Mouse (Mus musculus) stomach, embryonic 16.5 days (tissue): ENCODE results near the gene Cacnb4. TPM values are rescaled to one million over a fixed set of nuclear protein-coding genes. Genes with fewer than 3 reads are reported as not detected.

Experiments
- ATAC-seq: fragments of 200-750 bp; cut with Nextera tagmentation; 2 replicates; pipeline ENCODE4 v1.8.0; 2017; ENCODE audit warnings: moderate number of reproducible peaks, moderate TSS enrichment; ENCODE audit not compliant: insufficient read depth, low FRiP score
- H3K27ac ChIP-seq: fragments of 300-500 bp; sonication (generic); 2 replicates; pipeline ENCODE4 v1.5.1; 2014; ENCODE audit warnings: low read length
- H3K27me3 ChIP-seq: fragments of 300-500 bp; sonication (generic); 2 replicates; pipeline ENCODE4 v1.6.1; 2014; ENCODE audit warnings: low read length, control low read depth, mixed read lengths; ENCODE audit not compliant: control insufficient read depth, insufficient read depth
- H3K36me3 ChIP-seq: fragments of 300-500 bp; sonication (generic); 2 replicates; pipeline ENCODE4 v1.6.1; 2014; ENCODE audit warnings: low read length; ENCODE audit not compliant: control insufficient read depth, insufficient read depth
- H3K4me1 ChIP-seq: fragments of 300-500 bp; sonication (generic); 2 replicates; pipeline ENCODE4 v1.6.1; 2014; ENCODE audit warnings: low read length, control low read depth, mixed read lengths; ENCODE audit not compliant: control insufficient read depth, insufficient read depth
- H3K4me2 ChIP-seq: fragments of 300-500 bp; sonication (generic); 2 replicates; pipeline ENCODE4 v1.6.1; 2014; ENCODE audit warnings: low read depth, low read length, mixed read lengths
- H3K4me3 ChIP-seq: fragments of 300-500 bp; sonication (generic); replicated peaks from 2 replicates; pipeline ENCODE4 v1.5.1; 2014; ENCODE audit warnings: mild to moderate bottlenecking, low read length
- H3K9ac ChIP-seq: fragments of 300-500 bp; sonication (generic); 2 replicates; pipeline ENCODE4 v1.6.1; 2014; ENCODE audit warnings: low read length
- H3K9me3 ChIP-seq: fragments of 300-500 bp; sonication (generic); replicated peaks from 2 replicates; pipeline ENCODE4 v1.6.1; 2016; ENCODE audit warnings: low read length, control low read depth; ENCODE audit not compliant: control insufficient read depth
- WGBS: fragments of 180-500 bp; shearing (Covaris S2); extraction: QIAGEN DNeasy Blood & Tissue Kit; methylation state at CpG from one replicate; pipeline ENCODE4 v1.1.7; 2014; 5-methylcytosine and 5-hydroxymethylcytosine counted together
- polyA plus RNA-seq: library from polyadenylated mRNA; unstranded; fragments of >200 nt; fragmentation: Nextera tagmentation; extraction: Ambion mirVana; gene quantifications from 2 replicates; pipeline ENCODE4 v1.2.1, GENCODE M21; 2015

Gene Cacnb4
- polyA plus RNA-seq, 1 experiment from 2014 or later = 1.1 TPM

- Histone ChIP-seq H3K4me2 (peak overlapping the region; percentile 57), H3K9ac (0 out of 2 replicates have a peak overlapping the region, but pooled peaks have one; percentile 46), H3K4me1 (peaks cover 12% of the 10 kb centered on the region), H3K27ac (no peak overlapping the region), H3K27me3 (no peaks in the 10 kb centered on the region), H3K9me3 (no peaks in the 10 kb centered on the region), H3K4me3 (peak overlapping the region; percentile 94), H3K36me3 (no peaks in the 10 kb centered on the region)
- WGBS = 35% methylated on average over 8 of the region's 8 CpGs
- ATAC-seq = no peak
These were observed 253.6 kb downstream of the Cacnb4 start for GRCm38 (mm10) chr2:52422871-52423610.

DNA sequence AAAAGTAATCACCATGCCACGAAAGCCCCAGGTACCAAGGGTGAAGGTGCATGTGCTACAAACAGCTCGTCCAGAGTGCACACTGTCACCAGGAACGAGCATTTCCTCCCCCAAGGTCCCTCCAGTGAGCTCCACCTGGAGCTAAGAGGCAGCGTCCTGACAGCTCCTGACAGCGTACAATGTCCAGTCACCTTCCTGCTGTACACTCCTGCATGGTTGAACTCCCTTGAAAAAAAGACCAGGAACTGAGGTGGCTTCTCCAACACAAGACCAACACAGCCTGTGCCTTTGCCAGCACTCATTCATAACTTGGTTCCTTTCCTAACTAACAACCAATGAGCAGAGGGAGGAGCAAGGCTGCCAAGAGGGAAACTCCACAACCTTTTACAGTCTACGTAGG lies 255.4 kb downstream of the Cacnb4 start:
- H3K9ac ChIP-seq = no peak overlapping the region
- H3K9me3 ChIP-seq = no peaks in the 10 kb centered on the region
- H3K4me1 ChIP-seq = peaks cover 12% of the 10 kb centered on the region
- ATAC-seq = no peak
- H3K4me2 ChIP-seq = 0 out of 2 replicates have a peak overlapping the region, but pooled peaks have one; percentile 21
- H3K36me3 ChIP-seq = peaks cover under 1% of the 10 kb centered on the region; the same call in 1 of the 2 replicates
- WGBS = 51% methylated on average over 6 of the region's 6 CpGs
- H3K27me3 ChIP-seq = no peaks in the 10 kb centered on the region
- peak overlapping the region; percentile 5; the same call in 1 of the 2 replicates for H3K27ac ChIP-seq
- no peak overlapping the region for H3K4me3 ChIP-seq

GRCm38 (mm10) chr2:52420001-52420710 lies 256.5 kb downstream of the Cacnb4 start:
- ATAC-seq = no peak

GRCm38 (mm10) chr2:52419295-52419694 lies 257.3 kb downstream of the Cacnb4 start:
- no peak overlapping the region for H3K4me2 ChIP-seq
- H3K27me3 ChIP-seq = no peaks in the 10 kb centered on the region
- H3K36me3 ChIP-seq = peaks cover 11% of the 10 kb centered on the region
- H3K4me1 ChIP-seq = peaks cover 12% of the 10 kb centered on the region
- no peak overlapping the region for H3K4me3 ChIP-seq
- WGBS = 73% methylated on average over 6 of the region's 6 CpGs
- H3K9me3 ChIP-seq = peaks cover 3% of the 10 kb centered on the region; the same call in 1 of the 2 replicates
- ATAC-seq = no peak
- no peak overlapping the region for H3K27ac ChIP-seq
- no peak overlapping the region for H3K9ac ChIP-seq

More at GRCm38 (mm10) chr2:52420001-52420710, 256.5 kb downstream of the Cacnb4 start:
- H3K4me1 ChIP-seq = peaks cover 12% of the 10 kb centered on the region
- H3K9ac ChIP-seq = no peak overlapping the region
- H3K4me2 ChIP-seq = no peak overlapping the region
- H3K27me3 ChIP-seq = no peaks in the 10 kb centered on the region
- no peak overlapping the region for H3K4me3 ChIP-seq
- H3K9me3 ChIP-seq = peaks cover 3% of the 10 kb centered on the region; the same call in 1 of the 2 replicates
- 83% methylated on average over 7 of the region's 7 CpGs for WGBS
- H3K36me3 ChIP-seq = peaks cover 11% of the 10 kb centered on the region
- H3K27ac ChIP-seq = no peak overlapping the region

DNA sequence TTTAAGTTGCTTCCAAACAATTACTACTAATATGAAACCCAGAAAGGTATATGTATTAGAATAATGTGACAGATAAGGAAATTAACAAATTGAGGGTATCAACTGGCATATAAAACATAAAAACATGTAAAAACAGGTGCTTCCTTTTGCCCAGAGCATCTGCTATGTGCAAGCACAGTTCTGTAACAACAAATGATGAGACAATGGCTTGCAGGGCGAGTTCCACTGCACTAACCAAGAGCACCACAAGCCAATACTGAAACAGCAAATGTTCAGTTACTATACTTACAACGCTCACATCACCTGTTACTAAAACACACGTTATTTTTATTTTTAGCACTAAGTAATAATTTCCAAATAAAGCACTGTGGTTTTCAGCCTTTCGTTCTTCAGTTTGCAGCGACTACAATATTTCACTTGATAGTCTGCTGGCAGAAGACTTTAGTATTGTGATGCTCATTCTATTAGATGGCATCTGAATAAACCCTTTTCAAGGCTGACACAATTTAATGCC lies 264.1 kb downstream of the Cacnb4 start:
- ATAC-seq = no peak
- WGBS = 95% methylated on average over 5 of the region's 5 CpGs
- H3K27me3 ChIP-seq = no peaks in the 10 kb centered on the region
- H3K27ac ChIP-seq = no peak overlapping the region
- no peak overlapping the region for H3K4me2 ChIP-seq
- H3K4me1 ChIP-seq = no peaks in the 10 kb centered on the region
- no peak overlapping the region for H3K9ac ChIP-seq
- H3K36me3 ChIP-seq = peaks cover 52% of the 10 kb centered on the region
- peaks cover 26% of the 10 kb centered on the region for H3K9me3 ChIP-seq
- H3K4me3 ChIP-seq = no peak overlapping the region

- Histone ChIP-seq H3K9me3 (peaks cover 17% of the 10 kb centered on the region), H3K9ac (no peak overlapping the region), H3K36me3 (peaks cover 53% of the 10 kb centered on the region), H3K27ac (no peak overlapping the region), H3K27me3 (no peaks in the 10 kb centered on the region), H3K4me1 (no peaks in the 10 kb centered on the region), H3K4me3 (no peak overlapping the region), H3K4me2 (no peak overlapping the region)
- ATAC-seq = no peak
- 87% methylated on average over 1 of the region's 1 CpGs for WGBS
These were observed 270.2 kb downstream of the Cacnb4 start for GRCm38 (mm10) chr2:52406480-52406879.

DNA sequence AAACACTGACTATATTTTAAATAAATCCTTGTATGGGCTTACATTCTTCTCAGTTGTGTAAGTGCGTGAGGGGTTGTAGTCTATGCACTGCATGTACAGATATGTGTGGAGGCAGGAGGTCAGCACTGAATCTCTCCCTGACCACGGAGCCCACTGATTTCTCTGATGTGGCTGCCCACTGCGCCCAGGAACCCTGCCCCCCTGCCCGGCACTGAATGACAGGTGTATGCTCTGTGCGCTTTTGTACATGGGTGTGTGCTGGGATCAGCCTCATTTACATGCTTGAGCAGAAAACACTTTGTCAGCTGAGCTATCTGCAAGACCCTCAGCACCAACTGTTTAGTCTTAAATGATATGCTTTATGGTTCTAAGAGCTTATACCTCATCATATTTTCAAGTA lies 271.4 kb downstream of the Cacnb4 start:
- 89% methylated on average over 5 of the region's 5 CpGs for WGBS
- H3K36me3 ChIP-seq = peaks cover 43% of the 10 kb centered on the region

DNA sequence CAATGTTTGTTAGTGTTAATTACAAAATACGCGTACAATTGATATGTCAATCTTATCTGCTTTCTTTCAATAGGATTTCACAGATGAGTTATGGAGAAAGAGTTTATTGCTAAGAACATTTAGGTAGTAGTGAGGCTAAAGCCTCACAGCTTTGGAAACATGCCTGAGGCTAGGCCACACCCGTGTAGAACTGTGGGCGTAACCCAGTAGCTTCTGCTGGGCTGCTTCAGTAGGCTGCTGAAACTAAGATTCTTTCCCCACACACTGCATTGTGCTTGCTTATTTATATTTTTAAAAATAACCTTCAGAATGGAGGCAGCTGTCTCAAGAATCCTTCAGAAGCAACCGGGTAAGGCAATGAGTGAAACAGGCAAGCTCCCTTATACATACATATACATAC lies 282.1 kb downstream of the Cacnb4 start:
- Histone ChIP-seq H3K4me1 (no peaks in the 10 kb centered on the region), H3K27ac (no peak overlapping the region), H3K9me3 (no peaks in the 10 kb centered on the region), H3K27me3 (no peaks in the 10 kb centered on the region), H3K36me3 (no peaks in the 10 kb centered on the region), H3K4me2 (no peak overlapping the region), H3K9ac (no peak overlapping the region), H3K4me3 (no peak overlapping the region)
- WGBS = 76% methylated on average over 5 of the region's 5 CpGs
- no peak for ATAC-seq

More for the DNA sequence above, 271.4 kb downstream of the Cacnb4 start:
- Histone ChIP-seq H3K4me1 (no peaks in the 10 kb centered on the region), H3K9ac (no peak overlapping the region), H3K9me3 (peaks cover 6% of the 10 kb centered on the region), H3K27ac (no peak overlapping the region), H3K27me3 (no peaks in the 10 kb centered on the region), H3K4me3 (no peak overlapping the region), H3K4me2 (no peak overlapping the region)
- no peak for ATAC-seq

GRCm38 (mm10) chr2:52390415-52390975 lies 286.1 kb downstream of the Cacnb4 start:
- Histone ChIP-seq H3K4me3 (no peak overlapping the region), H3K9me3 (no peaks in the 10 kb centered on the region), H3K27ac (no peak overlapping the region), H3K36me3 (no peaks in the 10 kb centered on the region), H3K4me1 (peaks cover 9% of the 10 kb centered on the region), H3K27me3 (no peaks in the 10 kb centered on the region), H3K4me2 (no peak overlapping the region), H3K9ac (no peak overlapping the region)
- WGBS = 68% methylated on average over 2 of the region's 2 CpGs
- no peak for ATAC-seq
